Mouse (Mus musculus) cerebellum, postnatal 25 days (tissue): ENCODE measurements around the gene Gm20850.
"Not testable (repeated sequence)": the region's sequence is repeated elsewhere in the genome, so short reads cannot be mapped to it uniquely, and the experiment has no call there.

Experiments used
- DNase-seq, 2 experiments: peaks; one replicate each; pipeline ENCODE4 v3.0.0; 2021; ENCODE audit warnings: mixed read lengths in 2 of 2

Gm20850 gene

DNA sequence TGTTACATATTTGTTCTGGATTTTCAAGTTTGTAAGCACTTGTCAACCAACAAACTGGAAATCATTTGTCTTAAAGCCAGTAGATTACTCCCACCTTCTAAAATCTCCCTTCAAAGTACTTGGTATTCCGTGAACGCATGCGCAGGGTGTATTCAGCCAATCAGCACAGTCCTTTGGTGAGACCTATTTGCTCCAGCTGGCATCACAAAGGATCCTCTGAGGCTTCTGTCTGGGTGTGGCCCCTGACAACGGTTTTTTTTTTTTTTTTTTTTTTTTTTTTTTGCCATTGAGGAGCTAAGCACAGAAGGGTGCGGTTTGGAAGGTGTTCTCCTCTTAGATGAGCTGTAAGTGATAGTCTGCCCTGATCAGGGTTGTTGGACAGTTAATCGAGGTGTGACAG, at the start of gene Gm20850:
Gene Gm20850 (plus strand): TSS at position 301 of the 400 bp plus-strand sequence.
- not testable (repeated sequence) for DNase-seq
